Mouse (Mus musculus) right cerebral cortex, postnatal 10 days (tissue): ENCODE measurements around the gene Olfr459.

Experiments
- DNase-seq, 2 experiments: peaks; one replicate each; pipeline ENCODE4 v3.0.0; 2021; ENCODE audit warnings: low spot score in 2 of 2

The Olfr459 gene

GRCm38 (mm10) chr6:41775077-41775476, at the start of gene Olfr459:
Gene Olfr459, minus strand, starts transcription at chr6:41775177.
- no peak for DNase-seq

DNA sequence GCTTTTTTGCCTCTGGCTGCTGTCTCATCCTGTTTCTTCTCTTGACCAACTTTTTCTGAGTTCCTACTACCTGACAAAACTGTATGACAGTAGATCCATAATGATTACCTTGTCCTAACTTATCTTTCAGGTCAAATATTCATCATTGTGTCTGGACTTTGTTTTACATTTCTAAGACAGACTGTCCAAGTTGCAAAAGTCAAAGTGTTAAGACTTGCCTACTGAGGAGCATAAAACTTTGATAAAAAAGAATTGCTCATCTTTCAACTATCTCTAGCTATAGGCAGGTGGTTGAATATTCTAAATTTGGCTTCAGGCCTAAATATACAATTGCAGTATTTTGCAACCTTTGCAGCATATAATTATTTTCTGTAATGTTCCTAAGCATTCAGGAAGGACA, 49.1 kb upstream of the Olfr459 start:
- no peak for DNase-seq

GRCm38 (mm10) chr6:41786700-41787099, 11.7 kb upstream of the Olfr459 start:
- DNase-seq, result no peak

DNA sequence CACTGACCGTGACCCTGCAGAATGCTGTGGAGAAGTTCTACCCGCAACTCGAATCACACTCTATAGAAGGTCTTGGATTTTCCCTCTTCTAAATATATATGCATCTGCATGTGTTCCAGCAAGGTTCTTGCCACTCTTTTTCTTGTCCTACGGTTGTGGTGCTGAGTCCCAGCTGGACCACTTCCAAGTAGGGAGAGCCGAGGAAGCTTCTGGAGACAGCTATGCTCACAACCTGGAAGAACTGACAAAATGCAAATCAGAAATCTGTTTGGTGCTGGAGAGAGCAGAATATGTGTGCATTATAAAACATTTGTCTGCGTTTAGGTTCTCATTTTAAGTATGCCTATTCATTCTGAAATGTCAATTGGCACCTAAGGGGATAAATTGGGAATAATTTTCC, 744 bp upstream of the Olfr459 start:
- peak; percentile 86 to 92 for DNase-seq

DNA sequence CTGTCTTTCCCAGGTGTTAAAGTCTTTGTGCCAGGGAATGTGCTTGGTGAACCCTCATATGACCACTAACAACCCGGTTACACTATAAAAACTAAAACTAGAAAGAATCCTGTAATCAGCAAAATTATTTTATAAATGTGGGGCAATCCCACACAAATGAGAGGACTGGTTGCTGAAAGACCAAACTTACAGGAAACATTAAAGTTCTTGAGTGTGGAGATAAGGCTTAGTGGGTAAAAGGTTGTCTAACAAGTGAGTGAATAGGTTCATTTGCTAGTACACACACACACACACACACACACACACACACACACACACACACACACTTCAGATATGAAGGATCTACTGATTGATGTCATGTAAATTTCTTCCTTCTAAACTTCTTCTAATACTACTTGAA, 5.1 kb downstream of the Olfr459 start:
- DNase-seq, result no peak

- DNase-seq, result no peak
These were observed 10.7 kb downstream of the Olfr459 start for GRCm38 (mm10) chr6:41764306-41764705.

GRCm38 (mm10) chr6:41762370-41762757, 12.6 kb downstream of the Olfr459 start:
- DNase-seq, result no peak

- DNase-seq, result peak; percentile 79
These were observed 13.1 kb downstream of the Olfr459 start for GRCm38 (mm10) chr6:41761702-41762369.

GRCm38 (mm10) chr6:41759618-41760017, 15.4 kb downstream of the Olfr459 start:
- peak in 1 of 2 experiments; percentile 37 for DNase-seq

DNA sequence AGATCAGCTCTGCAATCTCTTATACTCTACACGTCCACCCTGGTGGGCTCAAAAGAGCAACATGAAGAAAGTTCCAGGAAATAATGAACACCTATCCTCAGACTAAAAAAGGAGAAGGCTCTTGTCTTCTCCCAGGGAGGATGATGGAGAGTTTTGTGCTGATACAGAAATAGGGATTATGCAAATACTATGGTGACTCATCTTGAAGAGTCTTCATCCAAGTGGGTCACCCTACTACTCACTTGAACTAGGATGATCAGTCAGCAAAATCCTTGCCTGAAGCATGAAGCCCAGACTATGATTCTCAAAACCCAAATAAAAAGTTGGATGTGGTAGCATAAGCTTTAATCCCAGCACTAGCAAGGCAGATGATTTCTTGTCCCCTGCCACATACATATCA, 16.6 kb downstream of the Olfr459 start:
- no peak for DNase-seq

DNA sequence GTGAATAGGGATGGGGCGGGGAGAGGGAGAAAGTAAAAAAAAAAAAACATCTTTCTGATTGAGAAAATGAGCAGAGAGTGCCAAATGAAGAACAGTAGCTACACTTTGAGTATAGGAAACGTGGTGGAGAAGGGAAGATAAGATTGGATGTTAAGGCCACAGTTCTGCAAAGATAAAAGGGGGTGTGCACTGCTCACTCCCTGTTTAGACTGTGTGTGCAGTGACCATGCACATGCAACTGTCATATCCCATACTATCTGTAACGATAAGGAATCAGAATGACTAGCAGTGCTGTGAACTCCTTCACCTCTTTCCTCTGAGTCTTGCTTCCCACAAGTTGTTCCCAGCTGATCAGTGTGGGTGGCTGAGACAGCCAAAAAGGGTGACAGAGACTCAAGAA, 17.8 kb downstream of the Olfr459 start:
- no peak for DNase-seq

GRCm38 (mm10) chr6:41754626-41755025, 20.4 kb downstream of the Olfr459 start:
- DNase-seq, result peak; percentile 48 to 52

DNA sequence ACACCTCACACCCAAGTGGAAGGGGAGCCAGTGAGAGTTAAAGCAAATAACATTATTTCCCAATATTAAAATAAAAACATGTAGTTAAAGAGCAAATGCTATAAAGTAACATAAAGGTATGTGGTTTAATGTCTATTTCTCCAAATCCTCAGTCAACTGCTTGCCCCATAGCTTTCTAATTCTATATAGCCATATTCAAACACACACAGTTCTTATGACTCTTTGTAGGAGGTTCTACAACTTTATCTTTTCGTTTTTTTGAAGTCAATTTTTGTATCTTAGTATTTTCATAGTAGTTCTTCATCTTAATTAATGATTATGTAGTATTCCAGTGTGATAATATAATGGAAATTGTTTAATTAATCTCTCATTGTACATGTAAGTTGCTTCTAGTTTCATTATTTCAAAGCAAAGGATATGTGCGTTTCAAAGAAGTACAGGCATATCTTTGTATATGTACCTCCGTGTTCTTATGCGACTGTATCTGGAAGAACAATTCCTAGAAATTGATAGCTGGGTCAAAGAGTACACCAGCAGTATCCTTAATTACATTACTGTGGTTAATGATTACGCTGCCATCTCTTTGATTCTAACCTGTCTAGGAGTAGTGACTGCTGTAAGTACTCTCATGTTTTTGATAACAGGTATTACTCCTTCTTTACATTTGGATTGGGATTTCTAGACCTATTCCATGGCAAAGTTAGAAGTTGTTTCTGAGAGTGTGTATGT, 30.1 kb downstream of the Olfr459 start:
- no peak for DNase-seq

DNA sequence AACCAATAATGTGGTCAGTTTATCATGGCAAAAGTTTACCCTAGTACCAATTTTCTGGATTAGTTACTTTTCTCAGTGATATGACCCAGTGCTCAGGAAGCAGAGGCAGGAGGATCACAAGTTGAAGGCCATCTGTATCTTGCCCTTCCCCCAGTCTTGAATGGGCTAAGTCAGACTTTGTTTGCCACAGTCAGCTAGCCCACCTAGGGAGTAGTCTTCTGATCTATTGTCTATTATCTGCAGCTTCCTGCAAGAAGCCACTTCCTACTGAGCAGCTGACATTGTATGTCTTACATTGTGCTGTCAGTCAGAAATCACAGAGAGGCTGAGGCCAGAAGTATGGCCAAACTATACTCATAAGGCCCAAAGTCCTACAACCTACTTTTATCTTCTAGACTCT, 33.9 kb downstream of the Olfr459 start:
- DNase-seq, result no peak

DNA sequence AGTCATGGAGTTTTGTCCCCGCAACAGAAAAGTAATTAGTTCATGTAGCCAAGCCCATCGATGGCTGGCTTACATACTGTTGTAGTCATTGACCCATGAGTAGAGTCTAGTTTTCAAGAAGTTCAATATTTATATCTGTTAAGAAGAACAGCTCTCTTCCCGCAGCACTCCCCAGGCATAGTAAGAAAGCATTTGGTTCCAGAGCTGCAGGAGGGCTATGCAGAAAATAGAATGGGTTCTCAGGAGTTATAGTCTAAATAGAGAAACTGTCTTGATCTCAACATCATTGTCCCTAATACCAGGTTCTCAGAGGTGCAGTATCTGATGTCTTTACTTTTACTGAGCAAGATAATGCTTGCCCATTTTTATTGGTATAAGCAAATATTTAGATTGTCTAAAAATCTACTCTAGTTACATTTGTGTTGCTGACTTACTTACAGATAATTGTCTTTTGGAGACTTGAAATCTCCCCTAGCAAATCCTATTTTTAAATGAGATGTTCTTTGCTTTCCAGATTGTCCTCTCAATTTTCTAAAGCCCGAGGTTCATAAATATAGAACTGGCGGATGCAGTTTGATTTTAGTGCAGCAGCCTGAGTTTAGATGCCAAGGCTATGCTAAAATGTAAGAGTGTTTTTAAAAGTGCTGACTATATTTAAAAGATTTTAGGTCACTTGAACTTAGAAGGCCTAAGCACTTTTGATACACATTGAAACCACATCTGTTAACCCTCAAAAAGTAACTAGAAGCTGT, 40.1 kb downstream of the Olfr459 start:
- DNase-seq, result peak in 1 of 2 experiments; percentile 23

DNA sequence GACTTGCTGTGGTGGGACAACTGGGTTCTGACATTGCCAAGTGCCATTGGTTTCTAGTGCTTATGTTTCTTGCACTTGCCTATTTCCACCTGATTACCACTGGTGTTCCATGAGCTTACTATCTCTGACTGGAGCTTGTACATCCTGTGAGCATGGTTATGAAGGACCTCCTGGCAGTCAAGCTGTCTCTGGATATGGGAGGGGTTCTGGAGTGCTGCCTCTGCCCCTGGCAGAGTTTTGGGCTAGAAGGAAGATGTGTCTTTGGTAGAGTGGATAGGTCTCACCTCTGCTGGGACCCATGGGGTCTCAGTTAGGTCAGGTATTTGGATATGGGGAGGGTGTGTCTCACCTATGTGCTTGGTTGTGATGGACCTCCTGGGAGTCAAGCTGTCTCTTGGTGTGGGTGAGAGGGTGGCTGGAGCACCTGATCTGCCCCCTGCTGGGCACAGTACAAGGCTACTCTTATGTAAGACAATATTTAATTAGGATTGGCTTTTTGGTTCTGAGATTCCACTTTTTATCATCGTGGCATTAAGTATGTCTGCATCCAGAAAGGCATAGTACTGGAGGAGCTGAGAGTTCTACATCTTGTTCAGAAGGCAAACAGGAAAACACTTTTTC, 46.9 kb downstream of the Olfr459 start:
- no peak for DNase-seq

DNA sequence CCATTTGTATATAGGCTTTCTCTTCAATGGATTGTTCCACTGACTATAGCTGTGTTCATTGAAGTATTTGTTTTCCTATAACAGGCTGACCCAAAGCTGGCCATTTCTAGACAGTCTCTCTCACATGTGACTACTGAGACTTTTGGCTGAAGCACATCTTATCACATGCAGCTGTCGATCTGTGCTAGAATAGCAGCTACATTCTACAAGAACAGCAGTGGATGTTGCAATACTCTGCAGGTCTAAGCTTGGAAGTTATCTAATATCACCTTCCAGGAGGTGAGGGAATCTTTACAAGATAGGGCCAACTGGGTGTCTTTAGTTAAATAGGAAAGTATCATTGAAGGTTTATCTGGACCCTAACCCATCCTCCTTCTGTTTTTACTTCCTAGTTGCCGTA, 53.5 kb downstream of the Olfr459 start:
- no peak for DNase-seq
